Mouse (Mus musculus) ES-E14 (cell line): ENCODE results near the gene Aox1. TPM values are rescaled to one million over a fixed set of nuclear protein-coding genes. Genes with fewer than 3 reads are reported as not detected.

ENCODE experiments used
- DNase-seq: peaks from one replicate; pipeline ENCODE4 v3.0.0-alpha.2; 2013; ENCODE audit warnings: low read depth, low spot score
- H3K27ac ChIP-seq: 2 replicates; pipeline ENCODE4 v1.5.1; 2012; ENCODE audit warnings: low read depth, mild to moderate bottlenecking, low read length, moderate library complexity, mixed read lengths; ENCODE audit not compliant: poor library complexity, insufficient read depth, severe bottlenecking
- H3K36me3 ChIP-seq: 2 replicates; pipeline ENCODE4 v1.6.1; 2012; ENCODE audit warnings: mild to moderate bottlenecking, low read length, moderate library complexity, mixed read lengths; ENCODE audit not compliant: control insufficient read depth, poor library complexity, insufficient read depth, severe bottlenecking
- H3K4me1 ChIP-seq, 2 experiments: fragments of 150-350 bp in 1 of 2; sonication (generic) in 1 of 2; 2 replicates each; pipeline ENCODE4 v1.6.1; 2012; ENCODE audit warnings: low read length in 2 of 2, mild to moderate bottlenecking in 1 of 2, mixed read lengths in 1 of 2; ENCODE audit not compliant: control insufficient read depth in 2 of 2, insufficient read depth in 2 of 2, poor library complexity in 1 of 2
- H3K4me3 ChIP-seq, 2 experiments: fragments of 150-350 bp in 1 of 2; sonication (generic) in 1 of 2; 2 replicates each; pipeline ENCODE4 v1.5.1; 2012; ENCODE audit warnings: low read length in 2 of 2, low read depth in 1 of 2, mild to moderate bottlenecking in 1 of 2, mixed read lengths in 1 of 2; ENCODE audit not compliant: insufficient read depth in 1 of 2, poor library complexity in 1 of 2, severe bottlenecking in 1 of 2
- H3K9ac ChIP-seq: 2 replicates; pipeline ENCODE4 v1.6.1; 2012; ENCODE audit warnings: low read depth, mild to moderate bottlenecking, low read length, mixed read lengths; ENCODE audit not compliant: poor library complexity, insufficient read depth, severe bottlenecking
- H3K9me3 ChIP-seq: fragments of 150-350 bp; sonication (generic); 2 replicates; pipeline ENCODE4 v1.6.1; 2012; ENCODE audit warnings: low read depth, mild to moderate bottlenecking, low read length; ENCODE audit not compliant: control insufficient read depth, insufficient read depth
- CHD2 ChIP-seq: IDR thresholded peaks from 2 replicates; pipeline ENCODE4 v1.6.1; 2014; ENCODE audit warnings: mild to moderate bottlenecking, low read depth, low read length, inconsistent platforms
- HCFC1 ChIP-seq: IDR thresholded peaks from 2 replicates; pipeline ENCODE4 v1.6.1; 2012; ENCODE audit warnings: low read length, inconsistent platforms, borderline replicate concordance; ENCODE audit not compliant: insufficient read depth
- MAFK ChIP-seq: IDR thresholded peaks from 2 replicates; pipeline ENCODE4 v1.6.1; 2014; ENCODE audit warnings: mild to moderate bottlenecking, low read depth, low read length, inconsistent platforms; ENCODE audit not compliant: insufficient read depth
- ZC3H11A ChIP-seq: IDR thresholded peaks from 2 replicates; pipeline ENCODE4 v1.6.1; 2012; ENCODE audit warnings: low read depth, mild to moderate bottlenecking, inconsistent platforms, low read length, borderline replicate concordance
- ZNF384 ChIP-seq: IDR thresholded peaks from 2 replicates; pipeline ENCODE4 v1.6.1; 2012; ENCODE audit warnings: low read depth, low read length, inconsistent platforms
- in situ Hi-C, 2 experiments: fragments of 600-800 bp; cut with MboI; formaldehyde crosslinking; loops; one replicate each; pipeline ENCODE4 v1.15.1; 2025; ENCODE audit warnings: low sequenced_read_pairs in 2 of 2, inconsistent platforms in 1 of 2; ENCODE audit not compliant: unreplicated experiment in 2 of 2
- total RNA-seq: library from RNA; depleted of rRNA; stranded (reverse); fragments of 300-350 nt; gene quantifications from 2 replicates; pipeline ENCODE4 v1.2.3, GENCODE M21; 2012

Gene Aox1
- total RNA-seq, 1 experiment: 1.0 TPM

DNA sequence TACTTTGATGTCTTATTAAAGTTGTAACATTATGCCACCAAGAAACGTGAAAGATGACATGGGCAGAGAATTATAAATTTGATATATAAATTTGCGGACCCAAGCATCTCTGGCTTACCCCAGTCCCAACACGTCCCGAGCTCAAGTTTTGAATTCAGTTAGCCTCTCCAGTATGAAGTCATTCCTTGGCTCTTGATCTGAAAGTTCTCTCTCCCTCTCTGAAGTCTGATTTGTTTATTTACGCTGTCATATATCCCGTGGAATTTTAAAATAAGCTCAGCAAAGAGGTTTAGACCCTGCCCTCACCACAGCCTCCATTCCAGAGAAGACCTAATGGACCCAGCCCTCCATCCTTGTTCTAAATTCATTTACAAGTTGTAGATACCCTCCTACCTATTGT lies 39.5 kb downstream of the Aox1 start:
- Histone ChIP-seq H3K36me3 (no peaks in the 10 kb centered on the region), H3K9ac (no peak overlapping the region), H3K27ac (no peak overlapping the region), H3K4me1 (no peaks in the 10 kb centered on the region), H3K9me3 (no peaks in the 10 kb centered on the region), H3K4me3 (no peak overlapping the region)
- TF ChIP-seq ZC3H11A (no peak), MAFK (no peak), HCFC1 (no peak), CHD2 (no peak), ZNF384 (no peak)
- in situ Hi-C loops: no loop called here
- no peak for DNase-seq

DNA sequence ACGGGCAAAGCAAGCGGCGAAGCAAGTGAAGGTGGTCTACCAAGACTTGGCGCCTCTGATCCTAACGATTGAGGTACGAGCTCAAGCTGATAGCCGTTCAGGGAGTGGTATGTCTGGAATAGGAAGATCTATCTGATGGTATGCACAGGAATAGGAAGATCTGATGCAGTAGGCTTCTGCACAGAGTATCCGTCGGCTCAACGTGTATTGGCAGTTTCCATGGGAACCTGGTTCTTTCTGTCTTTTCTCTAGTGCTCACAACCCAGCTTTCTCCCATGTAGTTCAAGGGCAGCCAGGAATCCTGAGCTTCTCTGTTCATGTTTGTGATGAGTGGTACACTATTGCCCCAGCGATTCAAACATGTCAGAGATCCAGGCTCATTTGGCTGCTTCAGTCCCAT lies 40.4 kb downstream of the Aox1 start:
- no peaks in the 10 kb centered on the region for H3K36me3 ChIP-seq
- in situ Hi-C loops: no loop called here
- no peaks in the 10 kb centered on the region for H3K9me3 ChIP-seq
- no peak overlapping the region for H3K27ac ChIP-seq
- no peak for TF ChIP-seq HCFC1
- TF ChIP-seq MAFK: no peak
- TF ChIP-seq ZNF384: no peak
- TF ChIP-seq ZC3H11A: no peak
- TF ChIP-seq CHD2: no peak
- DNase-seq: no peak
- H3K4me1 ChIP-seq: no peaks in the 10 kb centered on the region
- H3K9ac ChIP-seq: no peak overlapping the region
- H3K4me3 ChIP-seq: no peak overlapping the region

DNA sequence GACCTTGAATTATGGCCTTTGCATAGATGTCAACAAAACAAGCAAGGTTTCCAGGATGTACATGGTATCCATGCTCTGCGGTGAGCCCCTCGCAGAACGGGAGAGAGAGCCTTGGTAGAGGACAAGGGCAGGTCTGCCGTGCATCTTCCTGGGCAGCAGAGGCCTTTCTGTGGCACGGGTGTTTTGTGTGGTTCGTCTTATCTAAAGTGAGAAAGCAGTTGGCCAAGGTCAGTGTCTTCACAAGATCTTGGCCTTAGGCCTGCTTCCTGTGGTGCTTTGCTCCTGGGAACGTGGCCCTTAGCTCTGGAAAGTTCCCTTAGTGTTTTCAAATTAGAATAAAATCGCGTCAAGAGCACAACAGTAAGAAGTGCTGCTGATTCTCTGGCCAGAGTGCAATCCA lies 41.3 kb downstream of the Aox1 start:
- no peak overlapping the region for H3K27ac ChIP-seq
- DNase-seq: no peak
- TF ChIP-seq ZC3H11A: no peak
- TF ChIP-seq CHD2: no peak
- no peak for TF ChIP-seq MAFK
- TF ChIP-seq HCFC1: no peak
- TF ChIP-seq ZNF384: no peak
- H3K9ac ChIP-seq: no peak overlapping the region
- H3K36me3 ChIP-seq: no peaks in the 10 kb centered on the region
- H3K4me3 ChIP-seq: no peak overlapping the region
- in situ Hi-C loops: no loop called here
- H3K9me3 ChIP-seq: no peaks in the 10 kb centered on the region
- no peaks in the 10 kb centered on the region for H3K4me1 ChIP-seq

DNA sequence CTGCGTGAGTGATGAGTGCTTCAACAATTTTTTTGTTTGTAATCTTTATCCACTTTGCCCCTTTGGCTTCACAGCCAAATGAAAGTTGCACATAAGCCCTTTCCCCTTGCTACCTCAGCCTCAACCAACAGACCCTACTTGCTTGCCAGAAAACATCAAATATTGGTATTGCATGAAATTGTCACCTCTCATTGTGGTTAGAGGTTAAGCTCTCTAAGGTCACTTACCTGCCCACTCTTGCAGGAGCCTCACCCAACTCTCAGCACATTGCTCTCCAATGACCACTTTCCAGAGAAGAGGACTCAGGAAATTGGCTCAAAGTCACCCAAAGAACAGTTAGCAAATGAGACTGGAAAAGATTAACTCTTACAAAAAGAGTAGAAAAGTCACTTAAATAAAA lies 41.8 kb downstream of the Aox1 start:
- no peak for DNase-seq
- no peak overlapping the region for H3K4me3 ChIP-seq
- H3K27ac ChIP-seq: no peak overlapping the region
- H3K9ac ChIP-seq: no peak overlapping the region
- no peaks in the 10 kb centered on the region for H3K9me3 ChIP-seq
- H3K4me1 ChIP-seq: no peaks in the 10 kb centered on the region
- no peak for TF ChIP-seq ZC3H11A
- TF ChIP-seq MAFK: no peak
- no peak for TF ChIP-seq CHD2
- no peak for TF ChIP-seq ZNF384
- TF ChIP-seq HCFC1: no peak
- H3K36me3 ChIP-seq: no peaks in the 10 kb centered on the region
- in situ Hi-C loops: no loop called here

DNA sequence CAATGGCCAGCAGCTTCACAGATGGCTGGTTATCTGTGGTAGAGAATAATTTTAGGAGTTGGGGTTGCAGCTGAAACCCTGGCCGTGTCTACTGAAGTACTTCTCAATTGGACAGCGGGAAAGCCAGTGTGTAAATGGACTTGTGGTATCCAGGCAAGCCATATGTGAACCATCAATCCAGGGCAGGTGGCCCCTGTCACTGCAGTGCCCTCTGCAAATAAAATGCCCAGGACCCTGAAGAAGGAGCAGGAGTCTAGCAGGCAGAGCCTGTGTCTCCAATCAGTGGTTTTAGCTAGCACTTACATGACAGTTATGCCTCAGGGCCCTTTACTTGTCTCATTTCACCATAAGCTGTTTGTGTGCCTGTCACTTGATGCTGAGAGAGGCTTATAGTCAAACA lies 42.7 kb downstream of the Aox1 start:
- in situ Hi-C loops: no loop called here
- H3K4me3 ChIP-seq: no peak overlapping the region
- no peak overlapping the region for H3K27ac ChIP-seq
- H3K4me1 ChIP-seq: no peaks in the 10 kb centered on the region
- H3K9me3 ChIP-seq: no peaks in the 10 kb centered on the region
- TF ChIP-seq ZNF384 (no peak), HCFC1 (no peak), ZC3H11A (no peak), CHD2 (no peak), MAFK (no peak)
- no peak overlapping the region for H3K9ac ChIP-seq
- no peak for DNase-seq
- H3K36me3 ChIP-seq: no peaks in the 10 kb centered on the region
